Mouse (Mus musculus) intestine, embryonic 15.5 days (tissue): Measurements from ENCODE around the gene Ssh3. TPM values are rescaled to one million over a fixed set of nuclear protein-coding genes. Genes with fewer than 3 reads are reported as not detected.

Source experiments
- ATAC-seq: fragments of 200-750 bp; cut with Nextera tagmentation; 2 replicates; pipeline ENCODE4 v1.8.0; 2017; ENCODE audit warnings: moderate TSS enrichment, moderate library complexity
- H3K27ac ChIP-seq: fragments of 300-500 bp; sonication (generic); 2 replicates; pipeline ENCODE4 v1.5.1; 2015; ENCODE audit warnings: mild to moderate bottlenecking, inconsistent platforms
- H3K27me3 ChIP-seq: fragments of 300-500 bp; sonication (generic); replicated peaks from 2 replicates; pipeline ENCODE4 v1.6.1; 2015; ENCODE audit warnings: inconsistent platforms
- H3K36me3 ChIP-seq: fragments of 300-500 bp; sonication (generic); 2 replicates; pipeline ENCODE4 v1.6.1; 2015; ENCODE audit warnings: inconsistent platforms
- H3K4me1 ChIP-seq: fragments of 300-500 bp; sonication (generic); replicated peaks from 2 replicates; pipeline ENCODE4 v1.6.1; 2015; ENCODE audit warnings: inconsistent platforms
- H3K4me2 ChIP-seq: fragments of 300-500 bp; sonication (generic); replicated peaks from 2 replicates; pipeline ENCODE4 v1.6.1; 2015; ENCODE audit warnings: mild to moderate bottlenecking, inconsistent platforms
- H3K4me3 ChIP-seq: fragments of 300-500 bp; sonication (generic); replicated peaks from 2 replicates; pipeline ENCODE4 v1.5.1; 2015; ENCODE audit warnings: inconsistent platforms
- H3K9ac ChIP-seq: fragments of 300-500 bp; sonication (generic); 2 replicates; pipeline ENCODE4 v1.6.1; 2015; ENCODE audit warnings: inconsistent platforms
- H3K9me3 ChIP-seq: fragments of 300-500 bp; sonication (generic); 2 replicates; pipeline ENCODE4 v1.6.1; 2016; ENCODE audit warnings: inconsistent platforms
- WGBS: fragments of 180-500 bp; shearing (Covaris S2); methylation state at CpG from one replicate; pipeline ENCODE4 v1.1.7; 2015; 5-methylcytosine and 5-hydroxymethylcytosine counted together
- polyA plus RNA-seq: library from polyadenylated mRNA; unstranded; fragments of >200 nt; fragmentation: Nextera tagmentation; extraction: Ambion mirVana; gene quantifications from 2 replicates; pipeline ENCODE4 v1.2.1, GENCODE M21; 2015

Gene Ssh3
- polyA plus RNA-seq, 1 experiment from 2014 or later = 22.2 TPM

DNA sequence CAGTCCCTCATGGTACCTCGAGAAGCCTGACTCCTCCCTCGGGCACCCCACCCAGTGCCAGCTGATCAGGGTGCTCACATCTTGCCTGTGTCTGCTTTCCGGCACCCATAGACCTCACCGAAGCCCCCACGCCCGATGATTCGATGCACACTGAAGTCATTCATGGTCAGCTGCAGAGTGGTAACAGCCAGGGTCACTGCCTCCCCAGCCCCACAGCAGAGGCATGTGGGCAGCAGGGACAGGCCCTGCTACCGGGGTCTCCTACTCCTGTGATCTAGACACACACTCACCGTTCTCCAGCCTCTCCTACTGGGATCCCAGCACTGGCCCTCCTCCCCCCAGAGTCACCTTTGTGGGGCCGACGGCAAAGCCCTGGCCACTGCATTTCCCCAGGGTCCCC is 22.2 kb upstream of the Ssh3 start:
- H3K36me3 ChIP-seq = peaks cover 61% of the 10 kb centered on the region
- no peak for ATAC-seq
- no peaks in the 10 kb centered on the region for H3K9me3 ChIP-seq
- no peak overlapping the region for H3K9ac ChIP-seq
- no peak overlapping the region for H3K4me3 ChIP-seq
- 92% methylated on average over 11 of the region's 11 CpGs for WGBS
- no peaks in the 10 kb centered on the region for H3K27me3 ChIP-seq
- H3K4me1 ChIP-seq = peaks cover 8% of the 10 kb centered on the region; the same call in 1 of the 2 replicates
- no peak overlapping the region for H3K27ac ChIP-seq
- no peak overlapping the region for H3K4me2 ChIP-seq

DNA sequence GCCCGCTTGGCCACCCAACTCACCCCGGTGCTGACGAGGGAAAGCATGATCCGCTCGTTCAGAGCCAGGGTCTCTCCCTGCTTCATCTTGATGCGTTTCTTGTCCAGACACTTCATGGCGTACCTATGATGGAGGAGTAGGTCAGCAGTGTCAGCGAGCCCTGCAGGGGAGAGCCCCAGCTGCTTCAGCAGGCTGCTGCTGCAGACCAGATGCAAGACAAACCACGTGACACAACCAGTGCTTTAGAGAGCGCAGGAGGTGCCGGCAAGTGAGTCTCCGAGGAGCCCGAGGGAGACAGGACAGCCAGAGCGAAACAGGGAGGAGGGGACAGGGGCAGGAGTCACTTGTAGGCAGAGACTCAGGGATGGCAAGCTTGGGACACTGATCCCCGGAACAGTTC is 21.8 kb upstream of the Ssh3 start:
- Histone ChIP-seq H3K36me3 (peaks cover 65% of the 10 kb centered on the region), H3K27ac (no peak overlapping the region), H3K4me3 (no peak overlapping the region), H3K9ac (no peak overlapping the region), H3K4me1 (peaks cover 8% of the 10 kb centered on the region; the same call in 1 of the 2 replicates), H3K9me3 (no peaks in the 10 kb centered on the region), H3K27me3 (no peaks in the 10 kb centered on the region), H3K4me2 (no peak overlapping the region)
- no peak for ATAC-seq
- 76% methylated on average over 15 of the region's 15 CpGs for WGBS

DNA sequence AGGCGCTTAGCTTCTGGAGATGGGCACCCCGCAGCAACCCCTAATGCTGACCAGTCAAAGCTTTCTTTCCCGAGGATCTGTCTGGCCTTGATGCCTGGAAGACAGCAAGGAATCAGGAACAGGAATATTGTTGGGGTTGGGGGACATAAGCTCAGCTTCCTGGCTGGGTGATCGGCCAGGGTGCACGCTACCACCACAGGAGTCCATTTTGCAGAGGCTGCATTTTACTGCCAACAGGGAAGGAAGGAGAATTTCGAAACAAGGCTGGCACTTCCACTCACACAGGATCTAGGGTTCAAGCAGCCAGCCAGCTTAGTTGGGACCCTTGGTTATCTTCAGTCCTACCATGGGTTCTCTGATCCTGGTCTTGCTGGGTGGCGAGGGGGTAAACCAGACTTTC is 14.7 kb upstream of the Ssh3 start:
- H3K36me3 ChIP-seq = peaks cover 30% of the 10 kb centered on the region
- peak overlapping the region; percentile 55 for H3K4me3 ChIP-seq
- ATAC-seq = no peak
- 49% methylated on average over 7 of the region's 7 CpGs for WGBS
- peak overlapping the region; percentile 59; the same call in 1 of the 2 replicates for H3K9ac ChIP-seq
- peak overlapping the region; percentile 88 for H3K4me2 ChIP-seq
- no peaks in the 10 kb centered on the region for H3K27me3 ChIP-seq
- peaks cover 11% of the 10 kb centered on the region for H3K4me1 ChIP-seq
- no peaks in the 10 kb centered on the region for H3K9me3 ChIP-seq
- 0 out of 2 replicates have a peak overlapping the region, but pooled peaks have one; percentile 40 for H3K27ac ChIP-seq

DNA sequence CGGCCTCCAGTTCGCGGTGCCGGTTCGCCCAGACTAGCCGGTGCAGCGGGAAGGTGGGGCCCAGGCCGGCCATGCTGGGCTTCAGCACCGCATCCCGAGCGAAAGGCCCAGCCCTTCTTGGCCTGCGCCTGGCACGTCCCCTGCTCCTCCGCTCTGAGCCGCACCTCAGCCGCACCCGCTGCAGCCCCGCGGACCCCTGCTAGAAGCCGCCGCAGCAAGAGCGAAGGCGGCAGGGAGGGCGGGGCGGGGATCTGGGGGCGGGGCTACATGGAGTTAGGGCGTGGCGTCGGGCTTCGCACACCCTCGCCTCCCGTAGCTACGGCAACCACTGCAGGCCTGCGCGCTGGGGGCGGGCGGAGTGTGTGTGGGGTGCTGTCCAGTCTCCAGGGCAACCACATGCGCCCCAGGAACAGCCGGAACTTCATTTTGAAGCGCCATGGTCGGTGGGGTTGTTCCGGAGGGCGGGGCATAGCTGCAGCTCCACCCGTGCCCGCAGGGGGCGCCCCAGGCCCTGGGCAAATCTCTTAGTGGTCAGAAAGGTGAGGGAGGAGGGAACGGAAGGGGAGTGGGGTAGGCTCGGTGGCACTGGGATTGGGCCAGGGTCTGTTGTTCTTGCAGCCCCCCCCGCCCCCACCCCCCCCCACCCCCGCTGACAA is 14.0 kb upstream of the Ssh3 start, which contains the start of gene Ankrd13d:
Gene Ankrd13d (minus strand): TSS at position 240 of the 656 bp plus-strand sequence.
- H3K4me3 ChIP-seq = peak within 1 kb of the TSS; percentile 55
- WGBS = under 1% methylated on average over 50 of the region's 50 CpGs
- H3K9ac ChIP-seq = peak within 1 kb of the TSS; percentile 59
- peak within 1 kb of the TSS; percentile 88 for H3K4me2 ChIP-seq
- 0 out of 2 replicates have a peak within 1 kb of the TSS, but pooled peaks have one; percentile 40 for H3K27ac ChIP-seq
- H3K36me3 ChIP-seq = peaks cover 27% of the 10 kb centered on the region
- no peaks in the 10 kb centered on the region for H3K9me3 ChIP-seq
- H3K4me1 ChIP-seq = peaks cover 11% of the 10 kb centered on the region
- no peaks in the 10 kb centered on the region for H3K27me3 ChIP-seq
- peak; percentile 96 for ATAC-seq

DNA sequence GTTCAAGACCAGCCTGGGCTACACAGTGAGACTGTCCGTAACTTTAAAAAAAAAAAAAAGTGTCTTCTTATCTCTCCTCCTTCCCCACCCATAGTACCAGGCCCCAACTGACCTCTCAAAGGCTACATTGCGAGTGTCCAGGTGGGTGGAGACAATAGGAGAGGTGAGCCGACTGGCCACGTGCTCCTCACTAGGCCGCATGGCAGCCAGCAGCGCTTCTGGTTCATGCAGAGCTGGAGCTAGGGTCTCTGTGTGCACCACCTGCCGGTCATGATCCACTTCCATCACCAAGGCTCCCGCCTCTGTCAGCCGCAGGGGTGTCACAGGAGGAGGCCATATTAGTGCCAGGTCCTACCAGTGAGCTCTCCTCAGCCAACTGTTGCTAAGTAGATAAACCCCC is 11.4 kb upstream of the Ssh3 start:
- Histone ChIP-seq H3K4me1 (peaks cover 11% of the 10 kb centered on the region), H3K4me2 (no peak overlapping the region), H3K27me3 (no peaks in the 10 kb centered on the region), H3K4me3 (no peak overlapping the region), H3K36me3 (peaks cover 4% of the 10 kb centered on the region; the same call in 1 of the 2 replicates), H3K9me3 (no peaks in the 10 kb centered on the region), H3K9ac (no peak overlapping the region), H3K27ac (no peak overlapping the region)
- 95% methylated on average over 9 of the region's 9 CpGs for WGBS
- ATAC-seq = no peak

DNA sequence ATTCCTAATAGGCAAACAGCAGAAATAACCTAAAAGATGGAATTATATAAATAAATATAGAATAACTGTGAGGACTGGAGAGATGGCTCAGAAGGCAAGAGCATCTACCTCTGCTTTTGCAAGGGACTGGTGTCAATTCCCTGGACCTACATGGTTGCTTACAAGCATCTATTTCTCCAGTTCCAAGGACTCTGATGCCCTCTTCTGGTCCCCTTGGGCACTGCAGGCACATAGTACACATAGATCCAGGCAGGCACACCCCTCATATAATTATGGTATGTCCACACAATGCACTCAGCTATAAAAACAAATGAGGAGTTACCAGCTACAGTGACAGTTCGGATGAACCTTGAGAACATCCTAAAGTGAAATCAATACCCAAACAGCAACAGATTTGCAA is 10.5 kb upstream of the Ssh3 start:
- H3K27me3 ChIP-seq = no peaks in the 10 kb centered on the region
- no peak overlapping the region for H3K9ac ChIP-seq
- no peak overlapping the region for H3K27ac ChIP-seq
- 0 out of 2 replicates have a peak, but pooled peaks cover 3% of the 10 kb centered on the region for H3K36me3 ChIP-seq
- ATAC-seq = no peak
- no peak overlapping the region for H3K4me2 ChIP-seq
- H3K4me3 ChIP-seq = no peak overlapping the region
- H3K9me3 ChIP-seq = no peaks in the 10 kb centered on the region
- 98% methylated on average over 1 of the region's 1 CpGs for WGBS
- peaks cover 11% of the 10 kb centered on the region for H3K4me1 ChIP-seq

DNA sequence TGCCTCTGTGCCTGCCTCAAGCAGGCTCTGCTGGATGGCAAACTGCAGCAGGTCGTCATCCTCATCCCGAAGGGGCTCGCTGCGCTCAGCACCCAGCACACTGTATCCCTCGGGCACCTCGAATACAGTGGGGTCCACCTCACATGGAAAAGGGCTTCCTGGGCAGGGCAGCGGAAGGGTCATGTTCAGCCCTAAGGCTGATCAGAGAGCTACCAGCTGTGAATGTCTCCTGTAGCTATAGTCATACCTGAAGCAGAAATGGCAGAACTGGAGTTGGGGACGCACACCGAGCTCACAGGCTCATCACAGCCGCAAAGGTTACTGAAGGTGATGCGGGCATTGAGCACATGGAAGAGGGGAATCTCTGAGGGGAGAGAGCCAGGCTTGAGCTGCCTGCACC is 2.0 kb upstream of the Ssh3 start:
- WGBS = 94% methylated on average over 11 of the region's 11 CpGs
- Histone ChIP-seq H3K4me2 (no peak overlapping the region), H3K9me3 (no peaks in the 10 kb centered on the region), H3K27ac (no peak overlapping the region), H3K4me1 (0 out of 2 replicates have a peak, but pooled peaks cover 4% of the 10 kb centered on the region), H3K27me3 (no peaks in the 10 kb centered on the region), H3K4me3 (no peak overlapping the region), H3K36me3 (0 out of 2 replicates have a peak, but pooled peaks cover 2% of the 10 kb centered on the region), H3K9ac (no peak overlapping the region)
- ATAC-seq = no peak

DNA sequence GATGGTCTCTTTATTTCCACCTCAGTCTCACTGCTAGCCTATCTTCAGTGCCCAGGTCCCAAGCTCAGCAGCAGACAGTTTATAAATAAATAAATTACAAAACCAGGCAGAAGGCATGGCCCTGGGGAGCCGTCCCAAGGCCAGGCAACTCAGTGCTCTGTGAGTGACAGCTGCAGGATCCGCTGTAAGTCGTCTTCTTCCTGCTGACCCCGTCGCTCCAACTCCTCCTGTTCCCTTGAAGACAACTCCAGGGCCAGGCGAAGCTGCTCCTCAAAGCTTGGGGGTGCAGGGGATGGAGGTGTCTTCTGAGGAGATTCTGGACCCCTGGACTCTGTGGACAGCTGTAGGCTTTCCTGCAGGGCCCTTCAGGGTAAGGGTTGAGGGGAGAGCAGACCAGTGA is 1.2 kb upstream of the Ssh3 start:
- H3K4me1 ChIP-seq = 0 out of 2 replicates have a peak, but pooled peaks cover 4% of the 10 kb centered on the region
- H3K9ac ChIP-seq = no peak overlapping the region
- 77% methylated on average over 6 of the region's 6 CpGs for WGBS

DNA sequence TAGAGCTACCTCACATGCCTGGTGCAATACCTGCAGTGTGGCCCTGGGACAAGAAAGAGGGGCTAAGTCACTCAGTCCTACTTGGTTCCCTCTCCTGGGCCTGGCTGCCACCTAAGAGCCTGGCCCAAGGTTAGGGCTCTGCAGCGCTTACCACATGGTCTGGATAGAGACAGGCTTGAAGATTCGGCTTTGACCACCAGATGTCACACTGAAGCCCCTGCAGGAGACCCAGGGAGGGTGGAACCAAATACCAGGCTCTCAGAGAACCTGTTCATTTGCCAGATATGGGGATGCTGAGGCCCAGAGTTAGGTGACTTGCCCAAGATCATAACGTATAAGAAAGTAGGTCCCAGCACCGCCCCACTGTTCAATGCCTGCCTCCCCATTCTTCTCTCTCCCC is 3.0 kb downstream of the Ssh3 start:
- Histone ChIP-seq H3K27me3 (no peaks in the 10 kb centered on the region), H3K4me1 (0 out of 2 replicates have a peak, but pooled peaks cover 10% of the 10 kb centered on the region), H3K9me3 (no peaks in the 10 kb centered on the region), H3K4me3 (no peak overlapping the region), H3K4me2 (no peak overlapping the region), H3K9ac (no peak overlapping the region), H3K36me3 (peaks cover 4% of the 10 kb centered on the region; the same call in 1 of the 2 replicates), H3K27ac (no peak overlapping the region)
- WGBS = 77% methylated on average over 4 of the region's 4 CpGs
- ATAC-seq = no peak

More for the DNA sequence above, 1.2 kb upstream of the Ssh3 start:
- H3K27ac ChIP-seq = no peak overlapping the region
- H3K4me3 ChIP-seq = no peak overlapping the region
- H3K27me3 ChIP-seq = no peaks in the 10 kb centered on the region
- H3K9me3 ChIP-seq = no peaks in the 10 kb centered on the region
- H3K36me3 ChIP-seq = no peaks in the 10 kb centered on the region; the same call in 1 of the 2 replicates
- no peak overlapping the region for H3K4me2 ChIP-seq
- no peak for ATAC-seq

DNA sequence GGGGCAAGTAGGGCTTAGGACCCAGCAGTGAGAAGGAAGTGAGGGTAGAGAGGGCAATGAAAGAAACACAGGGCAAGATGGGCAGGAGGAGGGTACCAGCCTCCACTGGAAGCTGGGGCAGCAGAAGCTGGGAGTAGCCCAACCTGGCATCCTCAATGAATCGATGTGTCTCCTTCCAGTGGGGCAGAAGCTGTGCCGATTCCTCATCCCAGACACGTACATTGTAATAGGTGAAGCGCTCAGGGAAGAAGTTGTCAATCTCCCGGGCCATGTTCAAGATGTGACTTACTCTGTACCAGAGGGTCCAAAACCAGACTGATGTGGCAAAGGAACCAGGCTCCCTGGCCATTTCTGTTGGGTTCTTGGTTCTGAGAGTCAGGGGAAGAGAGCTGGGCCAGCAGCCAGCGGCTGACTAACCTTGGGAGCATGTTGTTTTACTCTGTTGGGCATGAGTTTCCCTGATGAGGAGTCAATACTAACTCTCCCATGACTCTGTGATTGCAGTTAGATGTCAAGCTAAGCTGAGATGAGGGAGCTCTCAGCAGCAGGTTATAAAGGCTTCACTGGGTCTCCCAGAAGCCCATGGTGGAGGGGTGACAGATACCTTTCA is 4.7 kb downstream of the Ssh3 start:
- H3K36me3 ChIP-seq = peaks cover 4% of the 10 kb centered on the region; the same call in 1 of the 2 replicates
- 91% methylated on average over 6 of the region's 6 CpGs for WGBS
- H3K4me2 ChIP-seq = no peak overlapping the region
- no peaks in the 10 kb centered on the region for H3K27me3 ChIP-seq
- no peak overlapping the region for H3K9ac ChIP-seq
- H3K9me3 ChIP-seq = no peaks in the 10 kb centered on the region
- ATAC-seq = no peak
- H3K4me3 ChIP-seq = no peak overlapping the region
- 0 out of 2 replicates have a peak, but pooled peaks cover 8% of the 10 kb centered on the region for H3K4me1 ChIP-seq
- no peak overlapping the region for H3K27ac ChIP-seq

DNA sequence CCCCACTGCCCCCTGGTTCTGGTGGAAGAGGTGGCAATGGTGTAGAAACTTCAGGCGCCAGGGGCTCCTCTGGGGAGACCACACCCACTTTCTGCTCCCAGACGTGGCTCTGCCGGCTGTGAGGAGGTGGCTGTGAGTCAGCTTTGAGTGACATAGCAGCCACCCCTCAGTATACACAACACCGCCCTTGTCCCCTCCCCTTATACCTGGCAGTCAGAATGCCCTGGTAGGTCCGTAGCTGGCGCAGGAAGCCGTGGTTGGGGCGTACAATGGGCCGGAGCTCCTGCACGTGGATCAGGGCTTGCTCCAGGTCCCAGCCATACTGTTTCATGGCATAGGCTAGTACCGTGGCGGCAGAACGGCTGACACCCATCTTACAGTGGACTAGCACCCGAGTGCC is 5.3 kb downstream of the Ssh3 start:
- Histone ChIP-seq H3K27ac (no peak overlapping the region), H3K36me3 (peaks cover 4% of the 10 kb centered on the region; the same call in 1 of the 2 replicates), H3K9ac (no peak overlapping the region), H3K4me1 (0 out of 2 replicates have a peak, but pooled peaks cover 6% of the 10 kb centered on the region), H3K9me3 (no peaks in the 10 kb centered on the region), H3K4me2 (no peak overlapping the region), H3K27me3 (no peaks in the 10 kb centered on the region), H3K4me3 (no peak overlapping the region)
- 59% methylated on average over 14 of the region's 14 CpGs for WGBS
- ATAC-seq = no peak

DNA sequence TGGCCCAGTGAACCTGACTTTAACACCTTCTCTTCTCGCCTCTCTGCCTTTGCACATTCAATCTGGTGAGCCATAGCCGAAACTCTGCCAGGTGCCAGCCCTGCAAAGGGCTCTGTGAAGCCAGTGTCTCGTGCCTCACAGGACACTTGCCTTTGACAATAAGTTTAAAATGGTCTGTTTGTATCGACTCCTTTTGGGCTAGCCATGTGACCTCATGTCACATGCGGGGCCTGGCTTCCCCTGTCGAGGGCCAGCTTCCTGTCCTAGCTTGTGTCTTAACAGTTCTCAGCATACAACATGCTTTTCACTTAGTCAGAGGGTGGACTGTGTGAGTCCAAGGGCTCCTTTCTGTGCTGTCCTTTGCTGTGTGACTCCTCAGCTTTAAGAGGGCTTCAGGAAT is 6.2 kb downstream of the Ssh3 start:
- 70% methylated on average over 6 of the region's 6 CpGs for WGBS
- Histone ChIP-seq H3K9me3 (no peaks in the 10 kb centered on the region), H3K4me1 (peaks cover 10% of the 10 kb centered on the region), H3K27me3 (no peaks in the 10 kb centered on the region), H3K27ac (no peak overlapping the region), H3K4me3 (no peak overlapping the region), H3K4me2 (no peak overlapping the region), H3K36me3 (peaks cover 4% of the 10 kb centered on the region; the same call in 1 of the 2 replicates), H3K9ac (0 out of 2 replicates have a peak overlapping the region, but pooled peaks have one; percentile 12)
- no peak for ATAC-seq
